Mouse (Mus musculus) olfactory bulb, adult 2 months (tissue): ENCODE results near the gene Bcam. TPM values are rescaled to one million over a fixed set of nuclear protein-coding genes. Genes with fewer than 3 reads are reported as not detected.
"Not testable (repeated sequence)": the region's sequence is repeated elsewhere in the genome, so short reads cannot be mapped to it uniquely, and the experiment has no call there.

Source experiments
- H3K27ac ChIP-seq: fragments of 200-500 bp; 2 replicates; pipeline ENCODE4 v1.5.1; 2012; ENCODE audit warnings: low read depth, low read length; ENCODE audit not compliant: insufficient read depth
- H3K4me1 ChIP-seq: fragments of 200-500 bp; 2 replicates; pipeline ENCODE4 v1.6.1; 2012; ENCODE audit warnings: low read length; ENCODE audit not compliant: control insufficient read depth, insufficient read depth
- H3K4me3 ChIP-seq: fragments of 200-500 bp; 2 replicates; pipeline ENCODE4 v1.5.1; 2012; ENCODE audit warnings: mild to moderate bottlenecking, low read depth, low read length, moderate library complexity; ENCODE audit not compliant: insufficient read depth
- CTCF ChIP-seq: fragments of 200-500 bp; IDR thresholded peaks from 2 replicates; pipeline ENCODE4 v1.5.1; 2012; ENCODE audit warnings: low read depth, mild to moderate bottlenecking, low read length, moderate library complexity; ENCODE audit not compliant: insufficient read depth
- POLR2A ChIP-seq: fragments of 200-500 bp; IDR thresholded peaks from 2 replicates; pipeline ENCODE4 v1.6.1; 2012; ENCODE audit warnings: mild to moderate bottlenecking, low read depth, low read length, moderate library complexity; ENCODE audit not compliant: insufficient read depth
- WGBS: fragments of 180-500 bp; shearing (Covaris S2); methylation state at CpG from one replicate; pipeline ENCODE4 v1.1.7; 2018; 5-methylcytosine and 5-hydroxymethylcytosine counted together
- polyA plus RNA-seq: library from polyadenylated mRNA; stranded (reverse); fragments of >200 nt; gene quantifications from 2 replicates; pipeline ENCODE4 v1.2.4, GENCODE M21; 2012; ENCODE audit warnings: low replicate concordance; ENCODE audit not compliant: missing spikeins, insufficient read depth, insufficient read length

Gene Bcam
- polyA plus RNA-seq, 1 experiment: not detected

DNA sequence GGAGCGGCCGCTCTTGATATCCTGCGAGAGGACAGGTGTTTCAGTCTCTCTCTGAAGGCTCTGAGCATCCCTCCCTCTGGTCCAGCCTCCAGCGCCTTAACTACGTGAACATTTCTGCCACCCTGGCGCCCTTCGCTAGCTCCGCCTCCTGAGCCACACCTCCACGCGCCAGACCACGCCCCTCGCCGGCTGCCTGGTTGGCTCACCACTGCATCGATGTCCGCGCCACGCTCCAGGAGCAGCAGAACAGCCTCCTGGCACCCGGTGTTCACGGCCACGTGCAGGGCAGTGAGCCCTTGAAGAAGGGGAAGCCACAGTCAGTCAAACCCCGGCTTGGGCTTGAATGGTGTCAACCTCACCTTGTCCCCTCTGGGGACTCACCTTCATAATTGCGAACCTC lies 40.3 kb upstream of the Bcam start:
- H3K27ac ChIP-seq: no peak overlapping the region
- WGBS: 10% methylated on average over 22 of the region's 22 CpGs
- no peak overlapping the region for H3K4me3 ChIP-seq

DNA sequence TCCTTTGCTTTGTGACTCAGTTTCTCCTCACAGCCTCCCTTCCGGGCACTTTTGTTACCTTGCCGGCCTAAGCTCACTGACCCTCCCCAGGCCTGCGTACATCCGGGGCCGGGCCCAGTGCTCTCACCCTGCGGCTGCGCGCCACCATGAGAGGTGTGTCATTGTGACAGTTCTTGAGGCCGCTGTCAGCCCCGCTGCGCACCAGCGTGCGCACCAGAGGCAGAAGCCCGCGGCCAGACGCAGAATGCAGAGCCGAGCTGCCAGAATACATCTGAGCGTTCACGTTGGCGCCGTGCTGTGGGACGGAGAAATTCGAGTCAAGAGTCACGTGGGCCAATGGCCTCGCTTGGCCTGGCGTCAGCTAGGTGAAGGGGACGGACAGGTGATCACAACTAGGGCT lies 38.6 kb upstream of the Bcam start:
- peaks cover 11% of the 10 kb centered on the region for H3K4me1 ChIP-seq
- H3K4me3 ChIP-seq: peak overlapping the region; percentile 4; the same call in 1 of the 2 replicates
- TF ChIP-seq CTCF: no peak
- no peak for TF ChIP-seq POLR2A
- no peak overlapping the region for H3K27ac ChIP-seq
- WGBS: 10% methylated on average over 27 of the region's 27 CpGs

More for the DNA sequence above, 40.3 kb upstream of the Bcam start:
- TF ChIP-seq POLR2A (no peak), CTCF (no peak)
- H3K4me1 ChIP-seq: peaks cover 15% of the 10 kb centered on the region

DNA sequence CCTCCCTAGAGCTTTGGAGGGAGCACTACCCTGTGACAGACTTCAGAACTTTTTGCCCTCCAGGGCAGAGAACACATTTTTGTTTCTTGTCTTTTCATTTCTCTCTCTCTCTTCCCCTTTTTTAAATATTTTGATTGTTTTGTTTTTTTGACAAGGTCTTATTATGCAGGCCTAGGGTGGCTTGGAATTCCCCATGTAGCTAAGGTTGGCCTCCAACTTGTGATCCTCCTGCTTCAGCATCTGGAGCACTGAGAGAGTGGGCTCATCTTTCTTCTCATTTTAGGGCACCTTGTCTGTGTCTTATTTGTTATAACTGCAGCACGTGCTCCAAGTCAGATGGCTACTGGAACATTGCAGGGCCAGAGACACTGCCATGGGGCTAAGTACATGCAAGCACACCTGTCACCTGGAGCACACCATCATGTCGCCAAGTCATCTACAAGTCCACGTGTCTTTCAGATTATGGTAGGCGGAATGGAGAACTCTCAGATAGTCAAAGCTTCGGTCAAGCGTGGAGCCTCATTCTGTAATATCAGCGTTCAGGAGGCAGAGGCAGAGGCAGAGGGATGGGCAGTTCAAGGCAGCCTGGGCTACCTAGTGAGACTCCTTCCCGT lies 35.6 kb upstream of the Bcam start:
- no peak overlapping the region for H3K4me3 ChIP-seq
- H3K4me1 ChIP-seq: peaks cover 11% of the 10 kb centered on the region
- H3K27ac ChIP-seq: no peak overlapping the region
- 84% methylated on average over 8 of the region's 8 CpGs for WGBS
- TF ChIP-seq CTCF (no peak), POLR2A (no peak)

DNA sequence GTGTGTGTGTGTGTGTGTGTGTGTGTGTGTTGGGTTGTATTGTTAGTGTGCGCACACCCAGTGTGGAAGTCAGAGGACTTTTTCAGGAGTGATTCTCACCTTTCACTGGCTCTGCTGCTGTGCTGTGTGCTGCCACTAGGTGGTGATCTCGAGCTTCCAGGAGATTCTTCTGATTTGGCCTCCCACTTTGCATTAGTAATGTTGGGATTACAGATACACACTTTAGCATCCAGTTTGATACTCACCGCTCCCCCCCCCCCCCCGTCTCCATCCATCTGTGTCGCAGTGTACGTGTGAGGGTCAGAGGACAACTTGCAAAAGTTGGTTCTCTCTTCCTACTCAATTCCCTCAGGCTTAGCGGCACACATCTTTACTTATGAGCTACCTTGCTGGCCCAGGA lies 32.2 kb upstream of the Bcam start:
- Histone ChIP-seq H3K4me3 (no peak overlapping the region), H3K4me1 (no peaks in the 10 kb centered on the region), H3K27ac (no peak overlapping the region)
- 15% methylated on average over 7 of the region's 7 CpGs for WGBS
- no peak for TF ChIP-seq POLR2A
- TF ChIP-seq CTCF: peak; percentile 44; the same call in 1 of the 2 replicates

DNA sequence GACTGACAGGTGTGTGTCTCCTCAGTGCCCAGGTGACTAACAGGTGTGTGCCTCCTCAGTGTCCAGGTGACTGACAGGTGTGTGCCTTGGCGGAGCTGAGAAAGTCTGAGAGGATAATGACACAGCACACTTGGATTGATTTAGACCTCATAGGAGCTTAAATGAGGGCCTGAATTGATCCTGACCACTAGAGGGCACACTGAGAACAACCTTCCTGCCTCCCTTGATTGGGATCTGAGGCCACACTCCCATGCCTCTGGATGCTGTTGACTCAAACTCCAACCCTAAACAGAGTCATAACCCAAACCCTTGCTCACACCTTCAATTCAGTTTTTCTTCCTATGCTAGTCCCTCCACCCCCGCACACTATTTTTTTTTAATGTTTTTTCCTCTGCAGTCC lies 29.9 kb upstream of the Bcam start:
- Histone ChIP-seq H3K4me3 (no peak overlapping the region), H3K27ac (no peak overlapping the region), H3K4me1 (no peaks in the 10 kb centered on the region)
- WGBS: 24% methylated on average over 2 of the region's 2 CpGs
- TF ChIP-seq CTCF: 0 out of 2 replicates have a peak, but pooled peaks have one; percentile 16
- TF ChIP-seq POLR2A: no peak

DNA sequence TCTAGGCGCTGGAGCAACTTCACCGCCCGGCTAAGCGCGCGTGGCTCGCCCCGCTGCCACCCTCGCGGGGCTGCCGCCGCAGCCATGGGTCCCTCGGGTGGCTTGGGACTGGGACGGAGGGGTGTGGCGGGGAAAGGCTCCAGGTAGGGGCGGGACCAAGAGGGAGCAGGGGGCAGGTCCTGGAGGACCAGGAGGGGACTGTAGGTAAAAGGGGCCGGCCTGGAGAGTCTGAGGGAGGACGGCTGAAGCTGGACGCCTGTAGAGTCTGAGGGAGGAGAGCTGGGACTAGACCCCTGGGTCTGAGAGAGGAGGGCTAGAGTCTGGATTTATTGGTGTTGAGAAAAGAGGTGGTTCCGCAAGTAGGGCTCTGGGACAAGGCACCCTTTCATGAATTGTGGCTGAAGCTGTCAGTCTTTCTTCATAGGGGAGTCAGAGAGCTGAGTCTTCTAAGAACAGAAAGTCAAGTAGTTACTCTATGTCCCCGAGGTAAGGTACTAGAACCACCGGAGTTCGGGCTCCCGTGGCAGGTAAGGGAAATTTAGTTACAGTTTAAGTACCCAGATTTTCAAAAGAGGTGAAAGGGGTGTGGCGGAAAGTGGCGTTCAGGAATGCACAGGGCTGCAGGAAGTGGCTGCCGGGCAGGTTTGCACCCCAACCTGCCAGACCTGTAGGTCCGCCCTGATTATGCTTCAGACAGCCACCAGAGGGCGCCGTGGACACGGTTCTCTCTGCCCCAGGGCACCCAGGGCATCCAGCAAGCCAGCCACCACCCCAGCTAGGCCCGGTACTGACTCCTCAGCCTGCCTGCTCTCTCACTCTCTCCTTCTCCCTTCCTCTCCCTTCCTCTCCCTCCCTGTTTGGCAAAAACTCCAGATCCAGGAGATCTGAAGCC lies 26.1 kb upstream of the Bcam start, which contains the start of gene Cblc:
Gene Cblc, minus strand, starts transcription at position 113 of the 892 bp plus-strand sequence.
- WGBS: 3% methylated on average over 32 of the region's 32 CpGs
- TF ChIP-seq CTCF (peak; percentile 89), POLR2A (no peak)
- H3K27ac ChIP-seq: no peak within 1 kb of the TSS
- no peaks in the 10 kb centered on the region for H3K4me1 ChIP-seq
- no peak within 1 kb of the TSS for H3K4me3 ChIP-seq

GRCm38 (mm10) chr7:19796254-19796653 lies 25.4 kb upstream of the Bcam start:
- Histone ChIP-seq H3K27ac (no peak overlapping the region), H3K4me3 (no peak overlapping the region), H3K4me1 (no peaks in the 10 kb centered on the region)
- 12% methylated on average over 18 of the region's 18 CpGs for WGBS
- TF ChIP-seq POLR2A (no peak), CTCF (no peak)

GRCm38 (mm10) chr7:19795236-19795635 lies 24.4 kb upstream of the Bcam start:
- Histone ChIP-seq H3K4me1 (no peaks in the 10 kb centered on the region), H3K27ac (no peak overlapping the region), H3K4me3 (no peak overlapping the region)
- WGBS: 53% methylated on average over 2 of the region's 2 CpGs
- TF ChIP-seq POLR2A: no peak
- no peak for TF ChIP-seq CTCF

DNA sequence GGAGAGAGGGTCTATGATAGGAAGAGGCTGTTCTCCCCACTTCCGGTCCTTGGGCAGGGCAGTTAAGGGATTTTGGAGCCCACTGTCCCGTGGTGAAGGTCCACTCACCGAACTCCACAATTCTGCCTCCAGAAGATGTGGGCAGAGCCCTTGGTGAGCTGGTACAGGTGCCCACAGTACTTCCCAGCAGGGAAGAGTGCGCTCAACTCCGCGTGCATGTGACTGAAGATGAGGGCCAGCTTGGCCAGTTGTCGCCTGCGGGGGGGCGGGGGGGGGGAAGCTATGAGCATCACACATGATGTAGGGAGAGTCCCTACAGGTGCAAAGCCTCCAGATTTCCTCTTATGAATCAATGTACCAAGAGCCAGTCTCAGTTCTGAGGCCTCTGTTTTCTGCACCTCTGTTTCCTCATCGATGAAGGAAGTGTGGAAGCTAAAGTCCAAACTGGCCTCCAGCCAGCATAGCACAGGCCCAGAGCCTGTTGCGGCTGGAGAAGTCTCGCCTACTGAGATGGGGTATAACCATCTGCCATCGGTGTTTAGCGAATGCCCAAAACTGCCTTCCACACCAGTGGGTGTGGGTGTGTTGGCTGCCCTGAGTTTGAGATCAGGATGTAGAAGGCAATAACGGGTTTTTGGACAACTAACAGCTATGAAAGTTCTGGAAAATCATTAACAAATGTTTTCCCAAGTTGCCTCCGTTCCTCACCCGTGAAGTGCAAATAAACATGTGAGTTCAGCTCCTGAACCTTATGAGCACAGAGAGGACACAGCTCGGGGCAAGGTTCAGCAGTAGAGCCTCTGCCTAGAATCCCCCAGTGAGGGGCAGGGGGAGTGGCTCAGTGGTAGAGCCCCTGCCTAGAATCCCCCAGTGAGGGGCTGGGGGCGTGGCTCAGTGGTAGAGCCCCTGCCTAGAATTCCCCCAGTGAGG lies 22.1 kb upstream of the Bcam start:
- TF ChIP-seq CTCF: no peak
- TF ChIP-seq POLR2A: no peak
- H3K27ac ChIP-seq: no peak overlapping the region
- WGBS: 85% methylated on average over 19 of the region's 19 CpGs
- H3K4me1 ChIP-seq: no peaks in the 10 kb centered on the region
- no peak overlapping the region for H3K4me3 ChIP-seq

- H3K27ac ChIP-seq, H3K4me1 ChIP-seq, H3K4me3 ChIP-seq: not testable (repeated sequence)
- WGBS: 88% methylated on average over 2 of the region's 2 CpGs
Measured at GRCm38 (mm10) chr7:19791504-19791903, 20.7 kb upstream of the Bcam start.
